ENCODE assay signal across 10 mouse cellular contexts in genomic region chr13:23630653-23631052, GRCm38 (mm10). TPM values are rescaled to one million over a fixed set of nuclear protein-coding genes. Genes with fewer than 3 reads are reported as not detected.
DNase-seq lines count a peak whose midpoint lies in the region; ATAC-seq and TF ChIP-seq lines count a peak whose summit lies in the region.
"Had no signal": no experiment of that assay in that cellular context is flagged by ENCODE, and none has a peak within 500 bp of the region (broad histone marks: within the 10 kb centered on the region; RNA-seq: fewer than 3 reads in every experiment).

No protein-coding gene starts in this region.

- no peak overlapping the region for H3K4me3 ChIP-seq in liver, adult 2 months (ENCODE audit: insufficient read depth, low read depth, low read length)
- no peak overlapping the region for H3K4me3 ChIP-seq in liver, embryonic 12.5 days
- H3K4me3 ChIP-seq: forebrain, embryonic 15.5 days; hindbrain, embryonic 15.5 days had no signal

- no peaks in the 10 kb centered on the region for H3K27me3 ChIP-seq in liver, adult 2 months (ENCODE audit: control insufficient read depth, insufficient read depth, low read length)
- H3K27me3 ChIP-seq in liver, embryonic 12.5 days (replicated peaks): peaks cover under 1% of the 10 kb centered on the region; the same call in 1 of the 2 replicates
- H3K27me3 ChIP-seq: forebrain, embryonic 15.5 days; hindbrain, embryonic 15.5 days had no signal

- no peak for ATAC-seq in liver, embryonic 12.5 days
- ATAC-seq: forebrain, embryonic 15.5 days had no signal

- DNase-seq in adrenal gland, postnatal 14 days: peak; percentile 31
- DNase-seq in adrenal gland, adult 18-20 months (ENCODE audit: low spot score in 2 of 2): no peak
- DNase-seq in liver, adult 2 months (ENCODE audit: extremely low read depth, low read depth, low spot score): peak; percentile 23
- DNase-seq in ZHBTc4 (ENCODE audit: low read depth, low spot score): peak; percentile 34
- peak; percentile 44 for DNase-seq in lung, postnatal 36 days
- DNase-seq in frontal cortex, postnatal 10 days (ENCODE audit: low spot score in 2 of 2): no peak
- no peak for DNase-seq in cerebellum, adult 18-20 months

- no peak overlapping the region for H3K27ac ChIP-seq in liver, adult 2 months (replicated peaks; ENCODE audit: insufficient read depth, low read depth, low read length)
- no peak overlapping the region for H3K27ac ChIP-seq in liver, embryonic 12.5 days
- H3K27ac ChIP-seq: forebrain, embryonic 15.5 days; hindbrain, embryonic 15.5 days had no signal

- TF ChIP-seq CTCF in liver, adult 2 months (IDR thresholded peaks at IDR 0.05; ENCODE audit: low read depth, low read length): peak; percentile 32

- H3K4me2 ChIP-seq in liver, embryonic 12.5 days: no peak overlapping the region
- H3K4me2 ChIP-seq: forebrain, embryonic 15.5 days; hindbrain, embryonic 15.5 days had no signal

- H3K4me1 ChIP-seq in liver, adult 2 months (ENCODE audit: control insufficient read depth, insufficient read depth, low read length): no peaks in the 10 kb centered on the region
- no peaks in the 10 kb centered on the region for H3K4me1 ChIP-seq in liver, embryonic 12.5 days
- H3K4me1 ChIP-seq: forebrain, embryonic 15.5 days; hindbrain, embryonic 15.5 days had no signal

- no peaks in the 10 kb centered on the region for H3K9me3 ChIP-seq in liver, embryonic 12.5 days (replicated peaks)
- H3K9me3 ChIP-seq: forebrain, embryonic 15.5 days; hindbrain, embryonic 15.5 days had no signal

- no peak for TF ChIP-seq POLR2A in liver, adult 2 months (IDR thresholded peaks at IDR 0.05; ENCODE audit: extremely low read depth, insufficient read depth, low read length)

- WGBS in liver, adult 2 months: 16% methylated on average over 1 of the region's 1 CpGs
- WGBS in liver, embryonic 12.5 days (ENCODE audit: insufficient replicate concordance): 23% methylated on average over 1 of the region's 1 CpGs

- H3K79me2 ChIP-seq in liver, adult 2 months (ENCODE audit: control insufficient read depth, insufficient read depth, low read length): no peaks in the 10 kb centered on the region

- no peak overlapping the region for H3K9ac ChIP-seq in liver, adult 2 months (ENCODE audit: low read depth, low read length)
- H3K9ac ChIP-seq in liver, embryonic 12.5 days: no peak overlapping the region
- H3K9ac ChIP-seq: forebrain, embryonic 15.5 days; hindbrain, embryonic 15.5 days had no signal

- H3K36me3 ChIP-seq in liver, adult 2 months (ENCODE audit: control insufficient read depth, insufficient read depth, low read length): no peaks in the 10 kb centered on the region
- no peaks in the 10 kb centered on the region for H3K36me3 ChIP-seq in liver, embryonic 12.5 days
- H3K36me3 ChIP-seq: forebrain, embryonic 15.5 days; hindbrain, embryonic 15.5 days had no signal

RNA-seq across cellular contexts. Expression of gene Hist1h1e, which starts 8.3 kb away (rescaled TPM):
- total RNA-seq in adrenal gland, postnatal 14 days (2021): 139 and 157 TPM in 2 replicates
- total RNA-seq in adrenal gland, adult 18-20 months (2021): 10 to 100 TPM; 33.6 to 39.8 TPM
- total RNA-seq in liver, adult 2 months (2014; rRNA removed): 22.0 and 27.0 TPM in 2 replicates
- 0.73 and 0.77 TPM in 2 replicates for polyA plus RNA-seq in liver, adult 2 months (2012; rRNA removed)
- 26.5 and 27.9 TPM in 2 replicates for polyA plus RNA-seq in liver, embryonic 12.5 days (2016; fragmentation: Nextera tagmentation; extraction: Ambion mirVana)

RNA-seq across cellular contexts. Expression of gene Hist1h2be, which starts 9.7 kb away (rescaled TPM):
- 22.3 and 25.1 TPM in 2 replicates for total RNA-seq in adrenal gland, postnatal 14 days (2021)
- total RNA-seq in adrenal gland, adult 18-20 months (2021): 10 to 100 TPM in 1 of 2 experiments, 1 to 10 TPM in 1; 9.3 to 13.3 TPM
- total RNA-seq in liver, adult 2 months (2014; rRNA removed): 5.4 and 6.6 TPM in 2 replicates
- 0.28 and 0.60 TPM in 2 replicates for polyA plus RNA-seq in liver, adult 2 months (2012; rRNA removed)
- polyA plus RNA-seq in liver, embryonic 12.5 days (2016; fragmentation: Nextera tagmentation; extraction: Ambion mirVana): 2.1 and 2.2 TPM in 2 replicates

RNA-seq across cellular contexts. Expression of gene Hist1h4d, which starts 49.3 kb away (rescaled TPM):
- 250 and 265 TPM in 2 replicates for total RNA-seq in adrenal gland, postnatal 14 days (2021)
- total RNA-seq in adrenal gland, adult 18-20 months (2021): 100 to 1,000 TPM; 125 to 153 TPM
- total RNA-seq in liver, adult 2 months (2014; rRNA removed): 162 and 174 TPM in 2 replicates
- polyA plus RNA-seq in liver, adult 2 months (2012; rRNA removed): 2.1 and 2.8 TPM in 2 replicates
- 128 and 134 TPM in 2 replicates for polyA plus RNA-seq in liver, embryonic 12.5 days (2016; fragmentation: Nextera tagmentation; extraction: Ambion mirVana)

RNA-seq across cellular contexts. Expression of gene Hist1h2ac, which starts 53.1 kb away (rescaled TPM):
- total RNA-seq in adrenal gland, postnatal 14 days (2021): 6.6 and 8.0 TPM in 2 replicates
- total RNA-seq in adrenal gland, adult 18-20 months (2021): 1 to 10 TPM; 2.0 to 2.2 TPM
- total RNA-seq in liver, adult 2 months (2014; rRNA removed): 4.9 and 6.2 TPM in 2 replicates
- polyA plus RNA-seq in liver, adult 2 months (2012; rRNA removed): 0.12 and 0.22 TPM in 2 replicates
- 0.91 and 1.3 TPM in 2 replicates for polyA plus RNA-seq in liver, embryonic 12.5 days (2016; fragmentation: Nextera tagmentation; extraction: Ambion mirVana)

RNA-seq across cellular contexts. Expression of gene Hist1h2bc, which starts 53.3 kb away (rescaled TPM):
- 84.6 and 133 TPM in 2 replicates for total RNA-seq in adrenal gland, postnatal 14 days (2021)
- total RNA-seq in adrenal gland, adult 18-20 months (2021): 100 to 1,000 TPM; 115 to 172 TPM
- 228 and 265 TPM in 2 replicates for total RNA-seq in liver, adult 2 months (2014; rRNA removed)
- polyA plus RNA-seq in liver, adult 2 months (2012; rRNA removed): 312 and 443 TPM in 2 replicates
- 75.3 and 75.6 TPM in 2 replicates for polyA plus RNA-seq in liver, embryonic 12.5 days (2016; fragmentation: Nextera tagmentation; extraction: Ambion mirVana)

Comparison
In these comparisons a context has a peak if more than half of its experiments do, and no peak if none do; other contexts are left out.
1. DNase-seq: peak in adrenal gland, postnatal 14 days (single experiment), liver, adult 2 months (single experiment), ZHBTc4 (single experiment) and lung, postnatal 36 days (single experiment); none in adrenal gland, adult 18-20 months (0 of 2), frontal cortex, postnatal 10 days (0 of 2) and cerebellum, adult 18-20 months (0 of 2).